Mouse (Mus musculus) MEL (cell line): Measurements from ENCODE around the gene Oit1.

ENCODE experiments used
- CTCF ChIP-seq, 3 experiments: IDR thresholded peaks in 2 of 3; conservative IDR thresholded peaks in 1 of 3; 2 replicates each; pipeline ENCODE4 v1.5.1; 2011 to 2012; ENCODE audit warnings: low read length in 3 of 3, low read depth in 2 of 3, mild to moderate bottlenecking in 2 of 3, improper control_type of control experiment in 1 of 3, inconsistent platforms in 1 of 3, mixed read lengths in 1 of 3, moderate library complexity in 1 of 3; ENCODE audit not compliant: control insufficient read depth in 1 of 3, insufficient read depth in 1 of 3, poor library complexity in 1 of 3, severe bottlenecking in 1 of 3
- E2F4 ChIP-seq: IDR thresholded peaks from 2 replicates; pipeline ENCODE4 v1.6.1; 2011; ENCODE audit warnings: low read depth, low read length, improper control_type of control experiment, borderline replicate concordance
- MAFK ChIP-seq: IDR thresholded peaks from 2 replicates; pipeline ENCODE4 v1.6.1; 2011; ENCODE audit warnings: low read depth, mild to moderate bottlenecking, low read length, improper control_type of control experiment, borderline replicate concordance
- MAZ ChIP-seq: IDR thresholded peaks from 2 replicates; pipeline ENCODE4 v1.6.1; 2012; ENCODE audit warnings: low read depth, mild to moderate bottlenecking, inconsistent platforms, low read length, improper control_type of control experiment
- MYC ChIP-seq: IDR thresholded peaks from 2 replicates; pipeline ENCODE4 v1.6.1; 2011; ENCODE audit warnings: low read depth, mild to moderate bottlenecking, low read length, improper control_type of control experiment, moderate library complexity
- NELFE ChIP-seq: IDR thresholded peaks from 2 replicates; pipeline ENCODE4 v1.6.1; 2011; ENCODE audit warnings: low read depth, low read length, improper control_type of control experiment
- POLR2A ChIP-seq, 2 experiments: IDR thresholded peaks; 2 replicates each; pipeline ENCODE4 v1.6.1; 2011 to 2012; ENCODE audit warnings: low read length in 2 of 2, mild to moderate bottlenecking in 2 of 2, control low read depth in 1 of 2, improper control_type of control experiment in 1 of 2, low read depth in 1 of 2, moderate library complexity in 1 of 2; ENCODE audit not compliant: control insufficient read depth in 1 of 2, insufficient read depth in 1 of 2, poor library complexity in 1 of 2
- POLR2AphosphoS2 ChIP-seq: IDR thresholded peaks from 2 replicates; pipeline ENCODE4 v1.6.1; 2011; ENCODE audit warnings: low read length, improper control_type of control experiment
- TAL1 ChIP-seq: IDR thresholded peaks from 2 replicates; pipeline ENCODE4 v1.6.1; 2012; ENCODE audit warnings: mild to moderate bottlenecking, inconsistent platforms, low read length, moderate library complexity, mixed read lengths
- ZNF384 ChIP-seq: IDR thresholded peaks from 2 replicates; pipeline ENCODE4 v1.6.1; 2012; ENCODE audit warnings: low read depth, mild to moderate bottlenecking, inconsistent platforms, low read length, improper control_type of control experiment

DNA sequence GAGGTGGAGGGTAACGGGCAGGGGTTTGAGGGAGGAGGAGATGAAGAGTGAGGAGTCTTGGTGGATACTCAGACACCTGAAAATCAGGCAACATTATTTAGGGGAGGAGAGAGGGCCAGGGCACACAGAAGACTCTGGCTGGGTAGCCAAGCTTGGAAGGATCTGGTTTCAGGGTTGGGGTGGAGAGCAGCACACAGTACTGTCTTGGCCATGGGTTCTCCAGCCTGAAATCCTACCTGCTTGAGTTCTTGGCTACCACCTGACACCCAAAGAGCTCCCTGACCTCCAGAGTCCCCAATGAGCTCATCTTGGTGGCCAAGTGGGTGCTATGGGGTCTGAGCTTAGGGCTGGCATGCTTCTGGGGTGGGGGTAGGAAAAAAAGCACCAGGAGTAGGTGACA, 9.7 kb downstream of the Oit1 start:
- TF ChIP-seq CTCF (IDR thresholded peaks at IDR 0.05 in 2 of 3, conservative IDR thresholded peaks at IDR 0.05 in 1 of 3; ENCODE audit: control insufficient read depth in 1 of 3, insufficient read depth in 1 of 3, low read depth in 2 of 3, low read length in 3 of 3, poor library complexity in 1 of 3, severe bottlenecking in 1 of 3) (no peak), MYC (no peak), E2F4 (no peak), NELFE (no peak), ZNF384 (no peak), POLR2AphosphoS2 (no peak), POLR2A (IDR thresholded peaks at IDR 0.05; ENCODE audit: control insufficient read depth in 1 of 2, insufficient read depth in 1 of 2, low read depth in 1 of 2, low read length in 2 of 2, poor library complexity in 1 of 2) (no peak), MAFK (no peak), MAZ (no peak), TAL1 (no peak)
